Mouse (Mus musculus): ENCODE data around the gene Gm45062. TPM values are rescaled to one million over a fixed set of nuclear protein-coding genes. Genes with fewer than 3 reads are reported as not detected.

Gm45062 gene
- total RNA-seq, 1 experiment, result 1.5 TPM

DNA sequence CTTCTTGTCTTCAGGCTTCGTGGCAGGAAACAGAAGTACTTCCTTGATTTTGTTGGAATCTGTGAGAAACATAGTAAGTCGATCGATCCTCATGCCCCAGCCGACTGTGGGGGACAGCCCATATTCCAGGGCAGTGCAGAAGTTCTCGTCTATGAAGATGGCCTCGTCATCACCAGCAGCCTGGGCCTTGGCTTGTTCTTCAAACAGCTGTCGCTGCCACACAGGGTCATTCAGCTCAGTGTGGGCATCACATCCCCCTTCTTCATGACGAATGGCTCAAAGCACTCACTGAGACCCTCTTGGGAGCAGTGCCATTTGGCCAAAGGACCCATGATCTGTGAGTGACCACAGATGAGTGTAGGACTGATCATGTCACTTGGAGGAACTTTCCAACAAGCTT, 118.4 kb downstream of the Gm45062 start:
- TF ChIP-seq ZNF384 (IDR thresholded peaks at IDR 0.05; ENCODE audit: low read depth, low read length), result no peak
- TF ChIP-seq ZC3H11A (IDR thresholded peaks at IDR 0.05; ENCODE audit: borderline replicate concordance, low read depth, low read length), result no peak
- TF ChIP-seq HCFC1 (IDR thresholded peaks at IDR 0.05; ENCODE audit: borderline replicate concordance, insufficient read depth, low read length), result no peak
- TF ChIP-seq MAFK (IDR thresholded peaks at IDR 0.05; ENCODE audit: insufficient read depth, low read depth, low read length), result no peak
- TF ChIP-seq CHD2 (IDR thresholded peaks at IDR 0.05; ENCODE audit: low read depth, low read length), result no peak
- no peak for DNase-seq (ENCODE audit: low read depth, low spot score)
- in situ Hi-C loops (cut with MboI; ENCODE audit: low sequenced_read_pairs in 2 of 2, unreplicated experiment in 2 of 2), result no loop called here
- Histone ChIP-seq H3K9ac (ENCODE audit: insufficient read depth, low read depth, low read length, poor library complexity, severe bottlenecking) (no peak overlapping the region), H3K9me3 (ENCODE audit: control insufficient read depth, insufficient read depth, low read depth, low read length) (no peaks in the 10 kb centered on the region), H3K27ac (ENCODE audit: insufficient read depth, low read depth, low read length, poor library complexity, severe bottlenecking) (no peak overlapping the region), H3K4me1 (ENCODE audit: control insufficient read depth in 2 of 2, insufficient read depth in 2 of 2, low read length in 2 of 2, poor library complexity in 1 of 2) (no peaks in the 10 kb centered on the region), H3K36me3 (ENCODE audit: control insufficient read depth, insufficient read depth, low read length, poor library complexity, severe bottlenecking) (no peaks in the 10 kb centered on the region), H3K4me3 (ENCODE audit: insufficient read depth in 1 of 2, low read depth in 1 of 2, low read length in 2 of 2, poor library complexity in 1 of 2, severe bottlenecking in 1 of 2) (no peak overlapping the region)

DNA sequence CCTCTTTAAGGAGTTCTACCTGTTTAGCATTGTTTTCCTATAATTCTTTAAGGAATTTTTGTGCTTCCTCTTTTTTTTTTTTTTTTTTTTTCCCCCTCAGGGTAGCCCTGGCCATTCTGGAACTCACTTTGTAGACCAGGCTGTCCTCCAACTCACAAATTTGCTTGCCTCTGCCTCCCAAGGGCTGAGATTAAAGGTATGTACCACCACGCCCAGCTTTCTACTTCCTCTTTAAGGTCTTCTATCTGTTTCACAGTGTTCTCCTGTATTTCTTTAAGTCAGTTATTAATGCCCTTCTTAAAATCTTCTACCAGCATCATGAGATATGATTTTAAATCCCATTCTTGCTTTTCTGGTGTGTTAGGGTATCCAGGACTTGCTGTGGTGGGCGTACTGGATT, 130.1 kb downstream of the Gm45062 start:
- no peaks in the 10 kb centered on the region for H3K36me3 ChIP-seq (ENCODE audit: control insufficient read depth, insufficient read depth, low read length, poor library complexity, severe bottlenecking)
- no peaks in the 10 kb centered on the region for H3K4me1 ChIP-seq (ENCODE audit: control insufficient read depth in 2 of 2, insufficient read depth in 2 of 2, low read length in 2 of 2, poor library complexity in 1 of 2)
- no peak for TF ChIP-seq ZNF384 (IDR thresholded peaks at IDR 0.05; ENCODE audit: low read depth, low read length)
- no peak for TF ChIP-seq ZC3H11A (IDR thresholded peaks at IDR 0.05; ENCODE audit: borderline replicate concordance, low read depth, low read length)
- TF ChIP-seq CHD2 (IDR thresholded peaks at IDR 0.05; ENCODE audit: low read depth, low read length), result no peak
- no peak for TF ChIP-seq HCFC1 (IDR thresholded peaks at IDR 0.05; ENCODE audit: borderline replicate concordance, insufficient read depth, low read length)
- in situ Hi-C loops (cut with MboI; ENCODE audit: low sequenced_read_pairs in 2 of 2, unreplicated experiment in 2 of 2), result no loop called here
- H3K9ac ChIP-seq (ENCODE audit: insufficient read depth, low read depth, low read length, poor library complexity, severe bottlenecking), result no peak overlapping the region
- no peak overlapping the region for H3K4me3 ChIP-seq (ENCODE audit: insufficient read depth in 1 of 2, low read depth in 1 of 2, low read length in 2 of 2, poor library complexity in 1 of 2, severe bottlenecking in 1 of 2)
- no peaks in the 10 kb centered on the region for H3K9me3 ChIP-seq (ENCODE audit: control insufficient read depth, insufficient read depth, low read depth, low read length)
- DNase-seq (ENCODE audit: low read depth, low spot score), result no peak
- no peak overlapping the region for H3K27ac ChIP-seq (ENCODE audit: insufficient read depth, low read depth, low read length, poor library complexity, severe bottlenecking)

DNA sequence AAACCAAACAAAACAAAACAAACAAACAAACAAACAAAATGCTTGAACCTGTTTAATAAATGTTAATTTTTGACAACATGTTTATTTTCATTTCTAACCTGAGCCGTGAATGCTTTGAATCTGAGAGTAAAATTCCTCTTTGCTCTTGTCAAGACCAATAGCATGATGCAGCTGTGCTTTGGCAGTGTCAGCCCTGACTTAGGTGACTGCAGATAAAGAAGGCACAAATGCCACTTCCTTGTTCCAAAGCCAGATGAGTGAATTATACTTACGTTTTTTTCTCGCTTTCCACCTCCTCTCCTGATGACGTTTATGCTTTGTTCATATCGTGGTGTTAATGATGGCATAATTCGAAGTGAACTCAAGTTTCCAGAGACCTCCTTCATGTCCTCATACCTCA, 131.0 kb downstream of the Gm45062 start:
- Histone ChIP-seq H3K9ac (ENCODE audit: insufficient read depth, low read depth, low read length, poor library complexity, severe bottlenecking) (no peak overlapping the region), H3K9me3 (ENCODE audit: control insufficient read depth, insufficient read depth, low read depth, low read length) (no peaks in the 10 kb centered on the region), H3K4me3 (ENCODE audit: insufficient read depth in 1 of 2, low read depth in 1 of 2, low read length in 2 of 2, poor library complexity in 1 of 2, severe bottlenecking in 1 of 2) (no peak overlapping the region), H3K27ac (ENCODE audit: insufficient read depth, low read depth, low read length, poor library complexity, severe bottlenecking) (no peak overlapping the region), H3K36me3 (ENCODE audit: control insufficient read depth, insufficient read depth, low read length, poor library complexity, severe bottlenecking) (no peaks in the 10 kb centered on the region), H3K4me1 (ENCODE audit: control insufficient read depth in 2 of 2, insufficient read depth in 2 of 2, low read length in 2 of 2, poor library complexity in 1 of 2) (no peaks in the 10 kb centered on the region)
- no peak for DNase-seq (ENCODE audit: low read depth, low spot score)
- in situ Hi-C loops (cut with MboI; ENCODE audit: low sequenced_read_pairs in 2 of 2, unreplicated experiment in 2 of 2), result no loop called here
- no peak for TF ChIP-seq MAFK (IDR thresholded peaks at IDR 0.05; ENCODE audit: insufficient read depth, low read depth, low read length)
- TF ChIP-seq CHD2 (IDR thresholded peaks at IDR 0.05; ENCODE audit: low read depth, low read length), result no peak
- no peak for TF ChIP-seq HCFC1 (IDR thresholded peaks at IDR 0.05; ENCODE audit: borderline replicate concordance, insufficient read depth, low read length)
- TF ChIP-seq ZC3H11A (IDR thresholded peaks at IDR 0.05; ENCODE audit: borderline replicate concordance, low read depth, low read length), result no peak
- no peak for TF ChIP-seq ZNF384 (IDR thresholded peaks at IDR 0.05; ENCODE audit: low read depth, low read length)

DNA sequence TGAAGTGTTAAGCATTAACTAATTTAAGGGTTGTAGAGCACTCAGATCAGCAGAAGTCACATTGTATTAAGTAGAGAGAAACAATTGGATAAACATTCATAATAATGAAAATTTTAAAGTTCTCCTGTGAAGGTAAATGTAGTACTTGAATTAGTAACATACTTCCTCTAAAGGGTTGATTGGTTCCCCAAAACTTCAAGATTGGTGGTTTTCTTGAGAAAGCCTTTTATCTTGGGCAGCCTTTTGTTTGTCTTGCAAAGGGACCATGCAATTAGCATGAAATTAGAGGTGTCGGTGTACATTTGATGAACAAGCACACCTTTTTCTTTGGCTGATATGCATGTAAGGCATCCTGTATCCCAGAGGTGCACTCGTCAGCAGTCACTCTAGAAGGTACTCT, 131.7 kb downstream of the Gm45062 start:
- Histone ChIP-seq H3K4me3 (ENCODE audit: insufficient read depth in 1 of 2, low read depth in 1 of 2, low read length in 2 of 2, poor library complexity in 1 of 2, severe bottlenecking in 1 of 2) (no peak overlapping the region), H3K36me3 (ENCODE audit: control insufficient read depth, insufficient read depth, low read length, poor library complexity, severe bottlenecking) (no peaks in the 10 kb centered on the region), H3K4me1 (ENCODE audit: control insufficient read depth in 2 of 2, insufficient read depth in 2 of 2, low read length in 2 of 2, poor library complexity in 1 of 2) (no peaks in the 10 kb centered on the region), H3K27ac (ENCODE audit: insufficient read depth, low read depth, low read length, poor library complexity, severe bottlenecking) (no peak overlapping the region), H3K9me3 (ENCODE audit: control insufficient read depth, insufficient read depth, low read depth, low read length) (no peaks in the 10 kb centered on the region), H3K9ac (ENCODE audit: insufficient read depth, low read depth, low read length, poor library complexity, severe bottlenecking) (no peak overlapping the region)
- in situ Hi-C loops (cut with MboI; ENCODE audit: low sequenced_read_pairs in 2 of 2, unreplicated experiment in 2 of 2), result no loop called here
- TF ChIP-seq MAFK (IDR thresholded peaks at IDR 0.05; ENCODE audit: insufficient read depth, low read depth, low read length), result no peak
- TF ChIP-seq ZNF384 (IDR thresholded peaks at IDR 0.05; ENCODE audit: low read depth, low read length), result no peak
- no peak for TF ChIP-seq HCFC1 (IDR thresholded peaks at IDR 0.05; ENCODE audit: borderline replicate concordance, insufficient read depth, low read length)
- no peak for TF ChIP-seq ZC3H11A (IDR thresholded peaks at IDR 0.05; ENCODE audit: borderline replicate concordance, low read depth, low read length)
- no peak for TF ChIP-seq CHD2 (IDR thresholded peaks at IDR 0.05; ENCODE audit: low read depth, low read length)
- no peak for DNase-seq (ENCODE audit: low read depth, low spot score)

DNA sequence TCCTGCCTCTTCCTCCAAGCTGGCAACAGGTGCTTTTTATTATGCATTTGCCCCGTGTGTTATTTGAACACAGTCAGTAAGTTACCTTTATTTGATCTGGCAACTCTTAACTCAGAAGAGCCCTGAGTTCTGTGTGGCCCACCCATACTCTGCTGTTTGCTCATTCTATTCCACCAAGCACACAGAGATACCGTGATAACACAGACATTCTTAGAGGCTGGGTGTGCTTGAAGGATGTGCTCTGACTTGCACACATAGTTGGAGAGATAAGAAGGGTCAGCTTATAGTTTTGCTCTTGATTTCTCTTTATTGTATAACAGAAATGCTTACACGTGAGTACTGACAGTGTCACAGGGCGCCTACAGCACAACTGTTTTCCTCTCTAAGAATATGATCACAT, 133.8 kb downstream of the Gm45062 start:
- H3K9ac ChIP-seq (ENCODE audit: insufficient read depth, low read depth, low read length, poor library complexity, severe bottlenecking), result no peak overlapping the region
- no peak overlapping the region for H3K27ac ChIP-seq (ENCODE audit: insufficient read depth, low read depth, low read length, poor library complexity, severe bottlenecking)
- in situ Hi-C loops (cut with MboI; ENCODE audit: low sequenced_read_pairs in 2 of 2, unreplicated experiment in 2 of 2), result no loop called here
- no peak overlapping the region for H3K4me3 ChIP-seq (ENCODE audit: insufficient read depth in 1 of 2, low read depth in 1 of 2, low read length in 2 of 2, poor library complexity in 1 of 2, severe bottlenecking in 1 of 2)
- no peaks in the 10 kb centered on the region for H3K36me3 ChIP-seq (ENCODE audit: control insufficient read depth, insufficient read depth, low read length, poor library complexity, severe bottlenecking)
- H3K4me1 ChIP-seq (ENCODE audit: control insufficient read depth in 2 of 2, insufficient read depth in 2 of 2, low read length in 2 of 2, poor library complexity in 1 of 2), result no peaks in the 10 kb centered on the region
- TF ChIP-seq MAFK (IDR thresholded peaks at IDR 0.05; ENCODE audit: insufficient read depth, low read depth, low read length), result no peak
- TF ChIP-seq ZNF384 (IDR thresholded peaks at IDR 0.05; ENCODE audit: low read depth, low read length), result no peak
- TF ChIP-seq HCFC1 (IDR thresholded peaks at IDR 0.05; ENCODE audit: borderline replicate concordance, insufficient read depth, low read length), result no peak
- no peaks in the 10 kb centered on the region for H3K9me3 ChIP-seq (ENCODE audit: control insufficient read depth, insufficient read depth, low read depth, low read length)
- no peak for DNase-seq (ENCODE audit: low read depth, low spot score)
